Mouse (Mus musculus) kidney, embryonic 16.5 days (tissue): Measurements from ENCODE around the gene Rbm5. TPM values are rescaled to one million over a fixed set of nuclear protein-coding genes. Genes with fewer than 3 reads are reported as not detected.

Source experiments
- ATAC-seq: fragments of 200-750 bp; cut with Nextera tagmentation; 2 replicates; pipeline ENCODE4 v1.8.0; 2017; ENCODE audit warnings: moderate TSS enrichment; ENCODE audit not compliant: low FRiP score, low TSS enrichment
- H3K27ac ChIP-seq: fragments of 300-500 bp; sonication (generic); 2 replicates; pipeline ENCODE4 v1.5.1; 2014; ENCODE audit warnings: low read length
- H3K27me3 ChIP-seq: fragments of 300-500 bp; sonication (generic); 2 replicates; pipeline ENCODE4 v1.6.1; 2014; ENCODE audit warnings: low read length, control low read depth, mixed read lengths; ENCODE audit not compliant: insufficient read depth
- H3K36me3 ChIP-seq: fragments of 300-500 bp; sonication (generic); 2 replicates; pipeline ENCODE4 v1.6.1; 2014; ENCODE audit warnings: low read length, control low read depth, mixed read lengths; ENCODE audit not compliant: insufficient read depth
- H3K4me1 ChIP-seq: fragments of 300-500 bp; sonication (generic); 2 replicates; pipeline ENCODE4 v1.6.1; 2014; ENCODE audit warnings: low read length, control low read depth, mixed read lengths; ENCODE audit not compliant: insufficient read depth
- H3K4me2 ChIP-seq: fragments of 300-500 bp; sonication (generic); replicated peaks from 2 replicates; pipeline ENCODE4 v1.6.1; 2014; ENCODE audit warnings: low read depth, low read length
- H3K4me3 ChIP-seq: fragments of 300-500 bp; sonication (generic); 2 replicates; pipeline ENCODE4 v1.5.1; 2014; ENCODE audit warnings: mild to moderate bottlenecking, low read length
- H3K9ac ChIP-seq: fragments of 300-500 bp; sonication (generic); replicated peaks from 2 replicates; pipeline ENCODE4 v1.6.1; 2014; ENCODE audit warnings: low read length
- H3K9me3 ChIP-seq: fragments of 300-500 bp; sonication (generic); 2 replicates; pipeline ENCODE4 v1.6.1; 2016; ENCODE audit warnings: low read length, control low read depth
- WGBS: fragments of 180-500 bp; shearing (Covaris S2); extraction: QIAGEN DNeasy Blood & Tissue Kit; methylation state at CpG from one replicate; pipeline ENCODE4 v1.1.7; 2014; 5-methylcytosine and 5-hydroxymethylcytosine counted together
- polyA plus RNA-seq: library from polyadenylated mRNA; unstranded; fragments of >200 nt; fragmentation: Nextera tagmentation; extraction: Ambion mirVana; gene quantifications from 2 replicates; pipeline ENCODE4 v1.2.1, GENCODE M21; 2015

Gene Rbm5
- polyA plus RNA-seq, 1 experiment from 2014 or later = 203 TPM

DNA sequence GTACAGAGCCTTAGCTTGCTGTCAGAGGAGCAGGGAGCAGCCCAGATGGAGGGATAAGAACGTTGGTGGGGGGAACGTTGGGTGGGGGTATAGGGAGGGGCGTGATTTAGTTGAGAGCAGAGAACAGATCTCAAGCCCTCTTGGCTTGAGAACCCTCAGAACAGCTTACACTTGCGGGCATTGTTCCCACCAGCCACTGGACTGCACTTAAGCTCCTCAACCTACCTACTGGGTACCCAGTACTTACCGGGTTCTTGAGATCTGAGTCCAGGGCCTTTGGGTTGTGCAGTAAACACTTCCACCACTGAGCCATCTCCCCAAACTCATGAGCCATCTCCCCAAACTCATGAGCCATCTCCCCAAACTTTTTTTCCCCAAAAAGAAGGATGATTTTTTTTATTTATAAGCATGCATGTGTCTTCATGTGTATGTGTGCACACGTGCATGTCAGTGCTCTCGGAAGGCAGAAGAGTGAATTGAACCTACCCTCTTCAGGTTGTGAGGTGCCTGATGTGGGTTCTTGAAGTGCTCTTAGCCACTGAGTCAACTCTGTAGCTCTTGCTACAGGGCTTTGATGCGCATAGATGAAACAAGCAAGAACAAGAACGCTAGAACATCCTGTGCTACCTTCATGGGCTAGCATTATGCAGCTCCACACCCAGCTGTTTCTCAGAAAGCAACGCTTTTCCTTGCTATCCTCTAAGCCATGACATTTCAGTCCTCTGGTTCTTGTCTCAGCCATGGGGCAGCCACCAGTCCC is 51.8 kb downstream of the Rbm5 start:
- Histone ChIP-seq H3K4me3 (no peak overlapping the region), H3K9ac (no peak overlapping the region), H3K9me3 (no peaks in the 10 kb centered on the region), H3K4me1 (peaks cover 68% of the 10 kb centered on the region), H3K27me3 (no peaks in the 10 kb centered on the region), H3K4me2 (no peak overlapping the region), H3K27ac (no peak overlapping the region), H3K36me3 (no peaks in the 10 kb centered on the region)
- ATAC-seq = no peak
- 76% methylated on average over 10 of the region's 10 CpGs for WGBS

- H3K27ac ChIP-seq = peak overlapping the region; percentile 35
- H3K4me2 ChIP-seq = no peak overlapping the region
- H3K9me3 ChIP-seq = no peaks in the 10 kb centered on the region
- H3K9ac ChIP-seq = no peak overlapping the region; the same call in 1 of the 2 replicates
- H3K36me3 ChIP-seq = no peaks in the 10 kb centered on the region
- peaks cover 61% of the 10 kb centered on the region for H3K4me1 ChIP-seq
- WGBS = 35% methylated on average over 6 of the region's 6 CpGs
- ATAC-seq = 0 out of 2 replicates have a peak, but pooled peaks have one; percentile 10
- no peak overlapping the region for H3K4me3 ChIP-seq
- H3K27me3 ChIP-seq = no peaks in the 10 kb centered on the region
Observed at GRCm38 (mm10) chr9:107716951-107717350, 53.8 kb downstream of the Rbm5 start.

GRCm38 (mm10) chr9:107715632-107716031 is 55.2 kb downstream of the Rbm5 start:
- ATAC-seq = no peak
- WGBS = 81% methylated on average over 2 of the region's 2 CpGs
- H3K36me3 ChIP-seq = no peaks in the 10 kb centered on the region
- H3K27me3 ChIP-seq = no peaks in the 10 kb centered on the region
- H3K4me1 ChIP-seq = peaks cover 48% of the 10 kb centered on the region
- no peaks in the 10 kb centered on the region for H3K9me3 ChIP-seq
- H3K27ac ChIP-seq = peak overlapping the region; percentile 94
- no peak overlapping the region for H3K9ac ChIP-seq
- H3K4me2 ChIP-seq = no peak overlapping the region
- H3K4me3 ChIP-seq = no peak overlapping the region

DNA sequence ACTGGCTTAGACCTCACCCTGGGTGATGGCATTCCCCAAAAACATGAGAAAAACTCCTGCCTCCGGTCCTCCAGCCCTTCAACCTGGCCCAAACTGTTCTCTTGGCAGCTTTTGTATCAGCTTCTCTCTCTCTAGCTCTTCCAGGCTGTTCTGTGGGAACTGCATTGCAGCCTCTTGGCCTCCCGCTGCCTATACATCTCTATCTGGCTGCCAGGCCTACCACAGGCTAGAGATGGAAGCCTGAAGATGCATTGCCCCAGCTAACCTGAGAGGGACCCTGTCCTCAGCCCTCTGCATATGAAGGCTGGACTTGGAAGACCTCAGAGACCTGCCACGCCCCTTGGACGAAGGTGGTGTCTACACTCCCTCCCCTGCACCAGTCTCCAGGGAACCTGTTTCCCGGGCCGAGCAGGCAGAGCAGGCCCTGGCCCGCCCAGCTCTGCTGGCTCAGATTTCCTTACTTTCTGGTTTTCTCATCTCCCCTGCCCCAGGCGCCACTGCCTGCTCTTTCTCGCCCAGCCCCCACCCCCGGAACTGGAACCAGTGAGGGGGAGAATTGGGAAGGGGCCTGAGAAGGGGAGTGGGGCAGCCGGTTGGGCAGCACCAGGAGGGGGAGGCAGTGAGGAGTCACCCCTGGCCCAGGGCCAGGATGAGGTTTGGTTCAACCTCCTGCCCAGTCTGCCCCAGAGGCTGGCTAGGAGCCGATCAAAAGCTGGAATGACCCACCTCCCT is 56.4 kb downstream of the Rbm5 start:
- Histone ChIP-seq H3K4me1 (peaks cover 48% of the 10 kb centered on the region), H3K4me2 (0 out of 2 replicates have a peak overlapping the region, but pooled peaks have one; percentile 11), H3K27ac (peak overlapping the region; percentile 94), H3K27me3 (no peaks in the 10 kb centered on the region), H3K36me3 (no peaks in the 10 kb centered on the region), H3K9ac (peak overlapping the region; percentile 41), H3K4me3 (no peak overlapping the region), H3K9me3 (no peaks in the 10 kb centered on the region)
- WGBS = 9% methylated on average over 12 of the region's 12 CpGs
- peak; percentile 77 for ATAC-seq

DNA sequence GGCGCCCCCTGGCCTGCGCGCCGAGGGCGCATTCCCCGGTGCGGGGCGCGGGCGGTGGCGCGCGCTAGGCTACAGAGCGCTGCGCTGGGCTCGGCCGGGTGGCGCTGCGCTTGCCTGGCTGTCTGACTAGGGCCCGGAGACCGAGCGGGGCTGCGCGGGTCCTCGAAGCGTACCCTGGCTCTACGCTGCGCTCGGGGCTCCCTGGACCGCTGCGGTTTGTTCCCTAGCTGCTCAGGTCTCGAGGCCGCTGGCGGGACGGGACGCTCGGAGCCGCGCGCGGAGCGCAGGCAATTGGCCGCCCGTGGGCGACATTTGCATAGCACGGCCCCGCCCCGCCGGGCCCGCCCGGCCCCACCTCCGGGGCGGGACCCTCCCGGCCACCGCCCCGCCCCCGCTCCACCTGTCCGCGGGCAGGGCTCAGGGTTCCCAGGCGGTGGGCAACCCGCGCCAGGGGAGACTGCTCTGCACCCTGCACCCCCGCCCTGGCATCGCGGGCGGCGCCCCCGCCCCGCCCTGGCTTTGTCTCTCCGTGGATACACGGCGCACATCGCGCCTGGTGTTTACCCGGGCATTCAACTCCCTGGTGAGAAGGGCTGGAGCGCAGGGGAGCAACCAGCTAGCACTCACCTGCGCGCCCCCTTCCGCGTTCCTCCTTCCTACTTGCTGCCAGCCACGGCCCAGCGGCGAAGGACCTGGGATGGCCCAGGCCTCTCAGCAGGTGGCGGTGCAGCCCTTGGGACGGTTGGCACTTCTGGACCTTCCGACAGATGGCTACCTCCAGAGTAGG is 60.9 kb downstream of the Rbm5 start, which contains the start of gene Sema3f:
Gene Sema3f (minus strand): TSS at position 779 of the 787 bp plus-strand sequence.
- Histone ChIP-seq H3K9ac (peak within 1 kb of the TSS; percentile 92), H3K27ac (peak within 1 kb of the TSS; percentile 91), H3K9me3 (no peaks in the 10 kb centered on the region), H3K27me3 (no peaks in the 10 kb centered on the region), H3K36me3 (no peaks in the 10 kb centered on the region), H3K4me3 (peak within 1 kb of the TSS; percentile 80), H3K4me2 (peak within 1 kb of the TSS; percentile 88), H3K4me1 (peaks cover 62% of the 10 kb centered on the region)
- under 1% methylated on average over 76 of the region's 86 CpGs for WGBS
- ATAC-seq = peak; percentile 80

GRCm38 (mm10) chr9:107709096-107709696 is 61.6 kb downstream of the Rbm5 start:
- Histone ChIP-seq H3K27me3 (no peaks in the 10 kb centered on the region), H3K9ac (peak overlapping the region; percentile 92), H3K4me3 (peak overlapping the region; percentile 80), H3K9me3 (no peaks in the 10 kb centered on the region), H3K36me3 (0 out of 2 replicates have a peak, but pooled peaks cover 4% of the 10 kb centered on the region), H3K4me2 (peak overlapping the region; percentile 88), H3K27ac (peak overlapping the region; percentile 91), H3K4me1 (peaks cover 62% of the 10 kb centered on the region)
- WGBS = under 1% methylated on average over 55 of the region's 55 CpGs
- ATAC-seq = no peak

- peaks cover 62% of the 10 kb centered on the region for H3K4me1 ChIP-seq
- ATAC-seq = no peak
- WGBS = 2% methylated on average over 21 of the region's 21 CpGs
Observed at GRCm38 (mm10) chr9:107708439-107709095, 62.2 kb downstream of the Rbm5 start.

DNA sequence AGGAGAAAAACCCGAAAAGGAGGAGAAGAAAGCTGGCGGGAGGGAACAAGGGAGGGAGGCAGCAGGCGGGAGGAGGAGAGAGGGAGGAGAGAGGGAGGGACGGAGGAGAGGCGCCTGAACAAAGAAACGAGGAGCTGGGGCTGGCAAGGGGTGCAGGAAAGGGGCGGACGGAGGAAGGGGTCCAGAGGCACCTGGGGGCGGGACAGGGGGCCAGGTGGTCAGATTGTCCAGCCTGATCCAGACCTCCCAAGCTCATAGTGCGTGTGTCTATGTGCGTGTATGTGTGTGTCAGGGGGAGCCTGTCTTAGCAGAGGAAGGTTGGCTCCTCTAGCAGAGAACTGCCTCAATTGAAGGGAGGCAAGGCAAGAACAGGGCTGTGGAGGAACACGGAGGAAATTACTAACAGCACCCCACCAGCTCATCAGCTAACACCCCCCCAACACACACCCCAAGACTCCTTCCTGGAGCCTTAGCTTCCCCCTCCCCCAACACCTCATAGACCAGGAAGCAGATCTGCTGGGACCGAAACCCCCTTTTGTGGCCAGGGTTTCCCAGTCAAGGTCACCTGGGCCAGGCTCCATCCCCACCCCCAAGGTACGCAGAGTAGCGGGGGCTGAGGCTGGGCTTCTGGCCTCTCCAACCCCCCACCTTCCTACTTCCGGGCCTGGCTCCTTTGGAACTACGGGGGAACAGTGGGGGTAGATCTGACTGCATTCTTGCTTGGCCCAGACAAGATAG is 62.9 kb downstream of the Rbm5 start:
- Histone ChIP-seq H3K9ac (peak overlapping the region; percentile 92), H3K27me3 (no peaks in the 10 kb centered on the region), H3K4me2 (peak overlapping the region; percentile 88), H3K4me1 (peaks cover 62% of the 10 kb centered on the region), H3K36me3 (0 out of 2 replicates have a peak, but pooled peaks cover 10% of the 10 kb centered on the region), H3K4me3 (peak overlapping the region; percentile 80), H3K9me3 (no peaks in the 10 kb centered on the region), H3K27ac (peak overlapping the region; percentile 91)
- ATAC-seq = no peak
- 5% methylated on average over 17 of the region's 17 CpGs for WGBS

More at GRCm38 (mm10) chr9:107708439-107709095, 62.2 kb downstream of the Rbm5 start:
- Histone ChIP-seq H3K4me3 (peak overlapping the region; percentile 80), H3K9ac (peak overlapping the region; percentile 92), H3K9me3 (no peaks in the 10 kb centered on the region), H3K27me3 (no peaks in the 10 kb centered on the region), H3K36me3 (0 out of 2 replicates have a peak, but pooled peaks cover 10% of the 10 kb centered on the region), H3K4me2 (peak overlapping the region; percentile 88), H3K27ac (peak overlapping the region; percentile 91)
